Mouse (Mus musculus) liver, embryonic 14.5 days (tissue): Measurements from ENCODE around the gene Iqcf1.

Experiments used
- CTCF ChIP-seq: IDR thresholded peaks from 2 replicates; pipeline ENCODE4 v1.5.1; 2016; ENCODE audit warnings: antibody characterized with exemption, low read depth, control low read depth
- EP300 ChIP-seq: IDR thresholded peaks from 2 replicates; pipeline ENCODE4 v1.6.1; 2016; ENCODE audit warnings: antibody characterized with exemption, low read depth

GRCm38 (mm10) chr9:106464751-106465541 is 34.8 kb upstream of the Iqcf1 start:
- TF ChIP-seq EP300 (no peak), CTCF (no peak)
